Comparison of ENCODE assay signal across 8 mouse cellular contexts in the genomic region with DNA sequence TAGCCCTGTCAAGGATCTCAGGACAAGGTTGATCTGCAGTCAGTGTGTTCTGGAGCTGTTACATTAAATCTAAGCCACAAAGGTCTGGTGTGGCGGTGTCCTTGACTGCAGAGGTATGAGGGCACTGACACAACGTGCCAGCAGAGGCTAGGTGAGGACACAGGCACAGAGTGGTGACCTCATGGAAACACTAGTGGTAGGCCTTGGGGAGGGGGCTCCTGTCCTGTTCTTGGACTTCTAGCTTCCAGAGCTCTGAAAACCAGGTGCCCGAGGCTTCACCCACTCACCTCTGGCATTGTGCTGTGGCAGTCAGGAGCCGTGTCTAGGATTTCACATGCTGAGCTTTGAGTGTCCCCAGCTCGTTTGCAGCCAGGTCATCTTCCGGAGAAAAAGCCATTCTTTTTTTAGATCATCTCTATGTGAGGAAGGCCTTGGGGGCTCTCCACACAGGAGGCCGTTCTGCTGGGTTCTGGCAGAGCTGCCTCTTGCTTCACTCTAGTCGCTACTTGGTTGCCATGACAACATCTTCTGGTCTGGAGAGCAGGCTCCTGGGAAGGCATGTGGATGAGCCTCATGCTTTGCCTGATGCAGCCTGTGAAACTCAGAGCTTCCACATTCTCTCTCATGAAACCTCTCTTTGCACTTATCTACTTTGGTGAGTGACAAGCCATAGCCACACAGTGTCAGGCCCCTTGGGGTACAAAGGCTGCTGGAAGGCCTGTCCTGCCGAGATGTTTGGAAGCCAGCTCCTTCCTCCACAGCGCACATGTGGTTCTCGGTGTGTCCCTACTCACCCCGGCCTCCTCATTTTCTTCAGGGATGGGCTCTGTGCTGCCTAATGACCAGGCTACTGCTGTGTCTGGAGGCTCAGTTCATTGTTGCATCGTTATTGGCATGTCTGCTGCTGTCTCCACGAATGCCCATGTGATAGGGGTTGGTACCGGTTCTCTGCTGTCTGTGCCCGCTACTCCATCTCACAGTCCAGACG. TPM values are rescaled to one million over a fixed set of nuclear protein-coding genes. Genes with fewer than 3 reads are reported as not detected.
DNase-seq lines count a peak whose midpoint lies in the region; ATAC-seq and TF ChIP-seq lines count a peak whose summit lies in the region.
"Had no signal": no experiment of that assay in that cellular context is flagged by ENCODE, and none has a peak within 500 bp of the region (broad histone marks: within the 10 kb centered on the region; RNA-seq: fewer than 3 reads in every experiment).

No protein-coding gene starts in this region.

- peak overlapping the region; percentile 25; the same call in 1 of the 2 replicates for H3K27ac ChIP-seq in forebrain, embryonic 13.5 days
- H3K27ac ChIP-seq in liver, postnatal 0 days (ENCODE audit: low read depth): no peak overlapping the region
- H3K27ac ChIP-seq in intestine, postnatal 0 days (ENCODE audit: low read depth, low read length): no peak overlapping the region

- no peak overlapping the region for H3K4me3 ChIP-seq in forebrain, embryonic 13.5 days
- H3K4me3 ChIP-seq in liver, postnatal 0 days (ENCODE audit: low read depth, low read length): no peak overlapping the region
- no peak overlapping the region for H3K4me3 ChIP-seq in intestine, postnatal 0 days (ENCODE audit: low read depth, low read length)
- H3K4me3 ChIP-seq: myocyte had no signal

- no peaks in the 10 kb centered on the region for H3K9me3 ChIP-seq in forebrain, embryonic 13.5 days (replicated peaks)
- H3K9me3 ChIP-seq in liver, postnatal 0 days (ENCODE audit: low read length): no peaks in the 10 kb centered on the region
- no peaks in the 10 kb centered on the region for H3K9me3 ChIP-seq in intestine, postnatal 0 days (ENCODE audit: control insufficient read depth)

- peak; percentile 83 for ATAC-seq in forebrain, embryonic 13.5 days
- ATAC-seq in liver, postnatal 0 days: no peak
- ATAC-seq in intestine, postnatal 0 days: no peak

- no peak for TF ChIP-seq EP300 in liver, postnatal 0 days (IDR thresholded peaks at IDR 0.05; ENCODE audit: low read depth)

- H3K27me3 ChIP-seq in forebrain, embryonic 13.5 days: no peaks in the 10 kb centered on the region
- H3K27me3 ChIP-seq in liver, postnatal 0 days (ENCODE audit: insufficient read depth, low read length): no peaks in the 10 kb centered on the region
- H3K27me3 ChIP-seq in intestine, postnatal 0 days (replicated peaks; ENCODE audit: control insufficient read depth, insufficient read depth, low read length): no peaks in the 10 kb centered on the region

- no peak overlapping the region for H3K9ac ChIP-seq in forebrain, embryonic 13.5 days
- H3K9ac ChIP-seq in liver, postnatal 0 days (replicated peaks): no peak overlapping the region
- H3K9ac ChIP-seq in intestine, postnatal 0 days (ENCODE audit: low read depth, low read length): no peak overlapping the region

- H3K36me3 ChIP-seq in forebrain, embryonic 13.5 days (ENCODE audit: poor library complexity, severe bottlenecking): no peaks in the 10 kb centered on the region
- H3K36me3 ChIP-seq in liver, postnatal 0 days (replicated peaks; ENCODE audit: insufficient read depth, low read length): no peaks in the 10 kb centered on the region
- H3K36me3 ChIP-seq in intestine, postnatal 0 days (ENCODE audit: control insufficient read depth, insufficient read depth): no peaks in the 10 kb centered on the region

- 53% methylated on average over 17 of the region's 17 CpGs for WGBS in forebrain, embryonic 13.5 days
- WGBS in liver, postnatal 0 days (ENCODE audit: insufficient replicate concordance): 70% methylated on average over 17 of the region's 17 CpGs
- 63% methylated on average over 17 of the region's 17 CpGs for WGBS in intestine, postnatal 0 days

- peak; percentile 80 to 90 for DNase-seq in right cerebral cortex, postnatal 10 days (ENCODE audit: low spot score in 2 of 2)
- DNase-seq in right cerebral cortex, postnatal 14 days: no peak
- DNase-seq in left cerebral cortex, adult 11 months (ENCODE audit: low spot score): peak; percentile 66
- DNase-seq in liver, postnatal 0 days: no peak
- no peak for DNase-seq in lung, postnatal 14 days

- peaks cover 15% of the 10 kb centered on the region for H3K4me1 ChIP-seq in forebrain, embryonic 13.5 days
- no peaks in the 10 kb centered on the region for H3K4me1 ChIP-seq in liver, postnatal 0 days (ENCODE audit: insufficient read depth)
- no peaks in the 10 kb centered on the region for H3K4me1 ChIP-seq in intestine, postnatal 0 days (replicated peaks; ENCODE audit: control insufficient read depth, insufficient read depth, low read length)

- no peak overlapping the region for H3K4me2 ChIP-seq in forebrain, embryonic 13.5 days
- no peak overlapping the region for H3K4me2 ChIP-seq in liver, postnatal 0 days (ENCODE audit: low read depth, low read length)
- no peak overlapping the region for H3K4me2 ChIP-seq in intestine, postnatal 0 days (replicated peaks; ENCODE audit: low read depth)

- TF ChIP-seq CTCF in liver, postnatal 0 days (IDR thresholded peaks at IDR 0.05; ENCODE audit: low read depth): no peak
- no peak for TF ChIP-seq CTCF in intestine, postnatal 0 days (IDR thresholded peaks at IDR 0.05; ENCODE audit: low read depth)

RNA-seq across cellular contexts. Expression of a gene that starts 53.2 kb away (rescaled TPM):
- 5.3 and 6.5 TPM in 2 replicates for polyA plus RNA-seq in forebrain, embryonic 13.5 days (2015; fragmentation: Nextera tagmentation; extraction: Ambion mirVana)
- 1.7 and 1.9 TPM in 2 replicates for polyA plus RNA-seq in liver, postnatal 0 days (2015; fragmentation: Nextera tagmentation; extraction: Ambion mirVana)
- polyA plus RNA-seq in intestine, postnatal 0 days (2015; fragmentation: Nextera tagmentation; extraction: Ambion mirVana): 12.8 and 15.6 TPM in 2 replicates

Comparison
In these comparisons a context has a peak if more than half of its experiments do, and no peak if none do; other contexts are left out.
1. DNase-seq: peak in right cerebral cortex, postnatal 10 days (2 of 2) and left cerebral cortex, adult 11 months (single experiment); none in right cerebral cortex, postnatal 14 days (single experiment), liver, postnatal 0 days (single experiment) and lung, postnatal 14 days (single experiment).